Mouse (Mus musculus) bone marrow macrophage, adult 2 months (primary cell): ENCODE data around the gene Fzd10.

Experiments used
- CTCF ChIP-seq: IDR thresholded peaks from 2 replicates; pipeline ENCODE4 v1.5.1; 2012; ENCODE audit warnings: low read depth, mild to moderate bottlenecking, low read length, moderate library complexity
- POLR2A ChIP-seq: IDR thresholded peaks from 2 replicates; pipeline ENCODE4 v1.6.1; 2012; ENCODE audit warnings: mild to moderate bottlenecking, low read depth, low read length, borderline replicate concordance

- no peak for TF ChIP-seq POLR2A
- TF ChIP-seq CTCF, result no peak
Observed at GRCm38 (mm10) chr5:128619987-128620386, 19.3 kb downstream of the Fzd10 start.
